Mouse (Mus musculus) limb, embryonic 11.5 days (tissue): ENCODE measurements at regions not wholly inside any gene's neighbourhood (a gene's known extent, or its start where the extent isn't known, plus 50 kb on each side); places are given as distances from the start of the nearest gene placed in this dataset.

ENCODE experiments used
- ATAC-seq: fragments of 200-750 bp; cut with Nextera tagmentation; 2 replicates; pipeline ENCODE4 v1.8.0; 2017; ENCODE audit warnings: low read depth; ENCODE audit not compliant: insufficient number of reproducible peaks, low FRiP score, low TSS enrichment
- DNase-seq: peaks from one replicate; pipeline ENCODE4 v3.0.0-alpha.2; 2015; ENCODE audit warnings: low spot score
- H3K27ac ChIP-seq: fragments of 300-500 bp; sonication (generic); replicated peaks from 2 replicates; pipeline ENCODE4 v1.5.1; 2014; ENCODE audit warnings: low read depth, mild to moderate bottlenecking, low read length
- H3K27me3 ChIP-seq: fragments of 300-500 bp; sonication (generic); 2 replicates; pipeline ENCODE4 v1.6.1; 2014; ENCODE audit warnings: mild to moderate bottlenecking, low read length, mixed read lengths; ENCODE audit not compliant: control insufficient read depth, insufficient read depth
- H3K36me3 ChIP-seq: fragments of 300-500 bp; sonication (generic); 2 replicates; pipeline ENCODE4 v1.6.1; 2014; ENCODE audit warnings: mild to moderate bottlenecking, low read length, moderate library complexity, mixed read lengths; ENCODE audit not compliant: control insufficient read depth, insufficient read depth
- H3K4me1 ChIP-seq: fragments of 300-500 bp; sonication (generic); 2 replicates; pipeline ENCODE4 v1.6.1; 2014; ENCODE audit warnings: low read length, mixed read lengths; ENCODE audit not compliant: control insufficient read depth, insufficient read depth
- H3K4me2 ChIP-seq: fragments of 300-500 bp; sonication (generic); 2 replicates; pipeline ENCODE4 v1.6.1; 2014; ENCODE audit warnings: low read depth, mild to moderate bottlenecking, moderate library complexity; ENCODE audit not compliant: severe bottlenecking
- H3K4me3 ChIP-seq: fragments of 300-500 bp; sonication (generic); 2 replicates; pipeline ENCODE4 v1.5.1; 2014; ENCODE audit warnings: low read depth, low read length
- H3K9ac ChIP-seq: fragments of 300-500 bp; sonication (generic); 2 replicates; pipeline ENCODE4 v1.6.1; 2014; ENCODE audit warnings: mild to moderate bottlenecking, low read length
- H3K9me3 ChIP-seq: fragments of 300-500 bp; sonication (generic); 2 replicates; pipeline ENCODE4 v1.6.1; 2016; ENCODE audit warnings: low read length; ENCODE audit not compliant: control insufficient read depth
- WGBS: fragments of 180-500 bp; shearing (Covaris S2); extraction: QIAGEN DNeasy Blood & Tissue Kit; methylation state at CpG from one replicate; pipeline ENCODE4 v1.1.7; 2014; 5-methylcytosine and 5-hydroxymethylcytosine counted together

DNA sequence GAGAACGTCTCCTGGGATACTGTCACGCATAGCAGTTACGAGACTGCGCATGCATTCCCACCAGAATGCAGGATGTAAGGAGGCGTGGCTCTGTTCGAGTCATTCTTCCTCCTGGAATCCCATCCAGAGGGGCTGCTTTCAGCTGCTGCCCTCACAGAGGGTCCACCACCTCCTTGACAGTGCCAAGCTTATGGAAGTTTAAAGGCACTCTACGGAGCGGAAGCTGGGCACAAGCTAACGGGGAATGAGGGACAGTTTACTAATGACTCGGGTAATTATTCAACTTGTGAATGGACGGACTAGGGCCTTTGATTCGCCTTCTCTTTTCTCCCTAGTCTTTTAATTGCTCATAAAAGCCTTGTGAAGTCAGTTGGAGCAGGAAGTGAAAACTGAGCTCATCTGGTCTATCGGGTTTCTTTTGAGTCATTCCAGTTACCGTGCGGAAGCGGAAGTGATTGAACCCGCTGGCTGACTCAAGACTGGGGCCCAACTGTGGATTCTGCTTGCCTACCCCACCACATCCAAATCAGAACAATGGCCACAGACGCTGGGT, 291.3 kb downstream of the Hlx start:
- Histone ChIP-seq H3K36me3 (no peaks in the 10 kb centered on the region), H3K4me2 (peak overlapping the region; percentile 42), H3K27ac (no peak overlapping the region), H3K27me3 (no peaks in the 10 kb centered on the region), H3K4me3 (peak overlapping the region; percentile 16), H3K9ac (no peak overlapping the region), H3K9me3 (no peaks in the 10 kb centered on the region), H3K4me1 (0 out of 2 replicates have a peak, but pooled peaks cover 3% of the 10 kb centered on the region)
- ATAC-seq (peak; percentile 66; the same call in 1 of the 2 replicates), DNase-seq (peak; percentile 59)
- 7% methylated on average over 18 of the region's 18 CpGs for WGBS

DNA sequence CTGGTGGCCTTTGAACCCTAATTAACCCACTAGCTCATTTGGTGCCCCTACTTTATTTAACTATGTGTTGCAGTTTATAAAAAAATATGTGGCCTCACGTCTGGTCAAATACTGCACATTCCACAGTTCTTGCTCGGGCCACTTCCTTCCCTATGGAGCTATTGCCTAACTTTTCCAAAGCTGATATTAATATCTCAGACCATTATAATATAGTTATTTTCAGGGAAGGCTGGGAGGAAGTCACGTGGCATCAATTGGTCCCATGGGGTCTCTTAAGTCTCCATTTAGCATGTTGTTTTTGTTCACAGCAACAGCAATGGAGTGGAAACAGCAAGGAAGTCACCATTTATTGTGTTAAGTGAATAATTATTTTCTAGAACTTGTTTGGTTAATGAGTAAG, 292.9 kb downstream of the Hlx start:
- no peaks in the 10 kb centered on the region for H3K27me3 ChIP-seq
- H3K27ac ChIP-seq, result no peak overlapping the region
- 56% methylated on average over 3 of the region's 3 CpGs for WGBS
- H3K36me3 ChIP-seq, result no peaks in the 10 kb centered on the region
- no peak overlapping the region for H3K9ac ChIP-seq
- ATAC-seq (no peak), DNase-seq (no peak)
- H3K9me3 ChIP-seq, result no peaks in the 10 kb centered on the region
- H3K4me1 ChIP-seq, result 0 out of 2 replicates have a peak, but pooled peaks cover 3% of the 10 kb centered on the region
- H3K4me3 ChIP-seq, result no peak overlapping the region
- no peak overlapping the region for H3K4me2 ChIP-seq

DNA sequence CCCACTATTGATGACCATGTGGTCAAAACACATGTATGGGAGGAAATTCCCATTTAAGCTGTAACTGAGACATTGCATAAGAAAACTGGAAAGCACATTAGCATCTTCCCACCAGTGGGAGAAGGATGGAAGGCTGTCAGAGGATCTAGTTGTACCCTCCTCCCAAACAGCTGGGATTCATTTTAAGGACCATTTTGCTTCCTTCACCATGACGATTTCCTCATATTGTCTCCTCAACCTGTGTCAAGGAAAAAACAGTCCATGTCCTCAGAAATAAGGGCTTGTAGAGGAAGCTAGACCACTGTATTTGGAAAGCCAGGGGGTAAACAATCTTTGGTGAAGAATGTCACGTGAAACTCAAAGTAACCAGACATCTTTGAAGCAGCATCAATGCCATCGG, 296.0 kb downstream of the Hlx start:
- Histone ChIP-seq H3K9ac (no peak overlapping the region), H3K4me2 (no peak overlapping the region), H3K9me3 (no peaks in the 10 kb centered on the region), H3K4me1 (0 out of 2 replicates have a peak, but pooled peaks cover 3% of the 10 kb centered on the region), H3K27ac (no peak overlapping the region), H3K36me3 (no peaks in the 10 kb centered on the region), H3K4me3 (no peak overlapping the region), H3K27me3 (no peaks in the 10 kb centered on the region)
- WGBS, result 85% methylated on average over 3 of the region's 3 CpGs
- ATAC-seq (no peak), DNase-seq (no peak)

DNA sequence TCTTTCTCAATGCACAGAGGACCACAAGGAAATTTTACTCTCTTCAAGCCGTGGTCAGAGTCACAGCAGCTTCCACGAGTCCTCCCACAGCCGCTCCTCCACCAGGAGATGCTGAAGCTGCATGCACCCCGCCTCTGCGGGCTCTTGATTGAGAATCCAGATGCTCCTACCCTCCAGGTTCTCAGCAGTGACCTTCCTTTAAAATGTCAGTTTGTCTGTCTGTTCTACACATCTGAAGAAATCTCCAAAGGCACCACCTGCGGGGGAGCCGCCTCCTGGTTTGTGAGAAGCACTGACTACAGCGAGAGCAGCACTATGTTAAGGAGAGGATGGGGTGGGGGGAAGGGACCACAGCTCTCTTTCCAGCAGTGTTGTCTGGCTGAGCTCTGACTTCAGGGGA, 303.8 kb downstream of the Hlx start:
- Histone ChIP-seq H3K27ac (no peak overlapping the region), H3K36me3 (no peaks in the 10 kb centered on the region), H3K4me1 (no peaks in the 10 kb centered on the region; the same call in 1 of the 2 replicates), H3K4me3 (no peak overlapping the region), H3K9ac (no peak overlapping the region), H3K4me2 (no peak overlapping the region), H3K27me3 (no peaks in the 10 kb centered on the region), H3K9me3 (no peaks in the 10 kb centered on the region)
- ATAC-seq, result no peak
- DNase-seq, result no peak
- WGBS, result 46% methylated on average over 8 of the region's 8 CpGs

DNA sequence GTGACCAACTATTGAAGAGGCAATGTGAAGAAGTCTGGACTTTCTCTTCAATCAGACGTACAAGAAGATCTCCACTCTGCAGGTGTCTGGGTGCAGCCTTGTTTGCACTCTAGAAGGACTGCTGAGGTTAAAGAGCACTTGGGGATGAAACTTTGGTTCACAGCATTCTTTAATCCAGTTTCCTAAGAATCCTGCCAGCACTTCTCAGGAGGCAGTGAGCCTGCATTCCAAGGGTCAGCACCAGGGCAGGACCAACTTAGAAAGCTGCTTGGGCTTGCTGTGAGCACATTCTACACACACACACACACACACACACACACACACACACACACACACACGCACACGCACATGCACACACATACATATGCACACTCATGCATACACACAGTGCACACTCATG, 304.4 kb downstream of the Hlx start:
- no peak for ATAC-seq
- no peak for DNase-seq

DNA sequence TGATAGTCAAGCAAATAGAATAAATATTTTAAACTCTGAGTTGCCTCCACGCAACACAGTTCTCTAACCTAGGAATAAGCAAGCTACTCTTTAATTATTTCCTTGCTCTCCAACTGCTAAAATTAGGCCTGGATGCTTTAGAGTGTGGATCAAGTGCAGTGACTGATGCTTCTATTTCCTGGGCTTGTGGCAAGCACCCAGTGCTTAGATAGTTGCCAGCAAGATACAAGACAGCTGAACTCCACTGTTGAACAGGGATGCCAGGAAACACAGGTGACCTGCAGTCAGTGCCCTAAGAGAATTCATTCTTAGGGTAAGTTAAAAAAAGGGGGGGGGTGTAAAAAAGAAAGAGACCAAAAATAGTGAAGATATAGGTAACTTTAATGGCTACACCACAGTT, 306.7 kb downstream of the Hlx start:
- no peaks in the 10 kb centered on the region for H3K27me3 ChIP-seq
- no peak overlapping the region for H3K4me2 ChIP-seq
- no peaks in the 10 kb centered on the region; the same call in 1 of the 2 replicates for H3K4me1 ChIP-seq
- WGBS, result 96% methylated on average over 1 of the region's 1 CpGs
- no peak overlapping the region for H3K27ac ChIP-seq
- H3K4me3 ChIP-seq, result no peak overlapping the region
- H3K36me3 ChIP-seq, result no peaks in the 10 kb centered on the region
- ATAC-seq (no peak), DNase-seq (no peak)
- H3K9me3 ChIP-seq, result no peaks in the 10 kb centered on the region
- no peak overlapping the region for H3K9ac ChIP-seq

More for the DNA sequence above, 304.4 kb downstream of the Hlx start:
- Histone ChIP-seq H3K4me3 (no peak overlapping the region), H3K27me3 (no peaks in the 10 kb centered on the region), H3K9me3 (no peaks in the 10 kb centered on the region), H3K4me1 (no peaks in the 10 kb centered on the region; the same call in 1 of the 2 replicates), H3K4me2 (no peak overlapping the region), H3K27ac (no peak overlapping the region), H3K9ac (no peak overlapping the region), H3K36me3 (no peaks in the 10 kb centered on the region)
- 80% methylated on average over 3 of the region's 3 CpGs for WGBS

DNA sequence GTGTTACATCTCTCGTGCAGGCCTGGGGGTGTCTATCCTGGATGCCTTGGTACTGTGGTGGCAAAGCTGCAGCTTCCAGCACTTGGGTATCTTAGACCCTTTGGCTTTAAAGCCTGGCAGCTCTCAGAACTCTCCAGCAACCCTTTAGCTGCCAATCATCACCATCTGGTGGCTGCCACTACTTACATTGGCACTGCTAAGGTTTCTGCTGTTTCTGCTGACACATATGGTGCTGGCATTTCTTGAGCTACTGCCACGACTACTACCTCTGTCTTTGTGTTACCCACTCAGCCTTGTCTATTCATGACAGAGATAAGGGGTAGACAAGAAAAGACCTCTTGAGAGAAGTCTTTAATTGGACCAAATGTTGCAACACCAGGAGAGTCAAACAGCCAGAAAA, 308.4 kb downstream of the Hlx start:
- no peaks in the 10 kb centered on the region; the same call in 1 of the 2 replicates for H3K4me1 ChIP-seq
- WGBS, result 80% methylated on average over 2 of the region's 2 CpGs
- H3K27ac ChIP-seq, result no peak overlapping the region
- H3K4me3 ChIP-seq, result no peak overlapping the region
- H3K36me3 ChIP-seq, result no peaks in the 10 kb centered on the region
- no peaks in the 10 kb centered on the region for H3K27me3 ChIP-seq
- H3K9me3 ChIP-seq, result no peaks in the 10 kb centered on the region
- H3K9ac ChIP-seq, result no peak overlapping the region
- no peak overlapping the region for H3K4me2 ChIP-seq
- ATAC-seq (no peak), DNase-seq (no peak)

DNA sequence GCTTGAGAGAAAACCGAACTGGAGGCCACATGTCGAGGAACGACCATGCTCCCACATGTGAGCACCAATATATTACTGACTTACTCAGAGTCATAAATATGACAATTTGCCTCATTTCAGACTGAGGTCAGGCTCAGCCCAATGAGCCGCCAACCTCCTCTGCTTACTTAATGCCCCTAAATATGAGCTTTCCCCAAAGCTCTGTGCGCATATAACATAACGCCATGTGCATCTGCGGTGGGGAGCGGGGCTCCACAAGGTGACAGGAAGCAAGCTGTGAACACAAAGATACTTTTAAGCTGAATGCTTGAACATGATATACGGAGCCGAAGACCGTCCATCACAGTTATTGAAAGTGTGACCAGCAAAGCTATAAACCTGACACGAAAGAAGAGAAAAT, 319.8 kb downstream of the Hlx start:
- Histone ChIP-seq H3K9ac (no peak overlapping the region), H3K9me3 (no peaks in the 10 kb centered on the region), H3K4me3 (no peak overlapping the region), H3K4me1 (no peaks in the 10 kb centered on the region), H3K27me3 (0 out of 2 replicates have a peak, but pooled peaks cover 2% of the 10 kb centered on the region), H3K4me2 (no peak overlapping the region), H3K27ac (no peak overlapping the region), H3K36me3 (no peaks in the 10 kb centered on the region)
- WGBS, result 62% methylated on average over 12 of the region's 12 CpGs
- ATAC-seq (peak; percentile 47; the same call in 1 of the 2 replicates), DNase-seq (peak; percentile 38)

DNA sequence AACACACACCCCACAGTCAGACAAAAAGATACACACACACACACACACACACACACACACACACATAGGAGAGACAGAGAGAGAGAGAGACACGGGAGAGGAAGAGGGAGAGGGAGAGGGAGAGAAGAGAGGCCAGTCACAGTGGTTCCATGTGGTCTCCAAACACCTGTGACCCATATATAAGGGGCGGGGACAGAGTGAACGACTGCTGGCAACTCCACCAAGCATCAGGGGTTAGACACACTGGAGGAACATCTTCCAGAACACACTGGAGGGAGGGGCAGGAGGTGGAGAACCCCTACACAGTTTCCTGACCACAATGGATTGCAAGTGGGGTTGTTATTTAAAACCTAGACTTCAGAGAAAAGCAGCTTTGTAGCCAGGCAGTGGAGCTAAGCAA, 321.4 kb downstream of the Hlx start:
- no peak overlapping the region for H3K27ac ChIP-seq
- H3K9me3 ChIP-seq, result no peaks in the 10 kb centered on the region
- H3K36me3 ChIP-seq, result no peaks in the 10 kb centered on the region
- 0 out of 2 replicates have a peak, but pooled peaks cover 2% of the 10 kb centered on the region for H3K27me3 ChIP-seq
- ATAC-seq (no peak), DNase-seq (no peak)
- no peak overlapping the region for H3K4me3 ChIP-seq
- WGBS, result 47% methylated on average over 3 of the region's 3 CpGs
- H3K4me2 ChIP-seq, result no peak overlapping the region
- H3K4me1 ChIP-seq, result no peaks in the 10 kb centered on the region
- no peak overlapping the region for H3K9ac ChIP-seq
